In the genomic region with DNA sequence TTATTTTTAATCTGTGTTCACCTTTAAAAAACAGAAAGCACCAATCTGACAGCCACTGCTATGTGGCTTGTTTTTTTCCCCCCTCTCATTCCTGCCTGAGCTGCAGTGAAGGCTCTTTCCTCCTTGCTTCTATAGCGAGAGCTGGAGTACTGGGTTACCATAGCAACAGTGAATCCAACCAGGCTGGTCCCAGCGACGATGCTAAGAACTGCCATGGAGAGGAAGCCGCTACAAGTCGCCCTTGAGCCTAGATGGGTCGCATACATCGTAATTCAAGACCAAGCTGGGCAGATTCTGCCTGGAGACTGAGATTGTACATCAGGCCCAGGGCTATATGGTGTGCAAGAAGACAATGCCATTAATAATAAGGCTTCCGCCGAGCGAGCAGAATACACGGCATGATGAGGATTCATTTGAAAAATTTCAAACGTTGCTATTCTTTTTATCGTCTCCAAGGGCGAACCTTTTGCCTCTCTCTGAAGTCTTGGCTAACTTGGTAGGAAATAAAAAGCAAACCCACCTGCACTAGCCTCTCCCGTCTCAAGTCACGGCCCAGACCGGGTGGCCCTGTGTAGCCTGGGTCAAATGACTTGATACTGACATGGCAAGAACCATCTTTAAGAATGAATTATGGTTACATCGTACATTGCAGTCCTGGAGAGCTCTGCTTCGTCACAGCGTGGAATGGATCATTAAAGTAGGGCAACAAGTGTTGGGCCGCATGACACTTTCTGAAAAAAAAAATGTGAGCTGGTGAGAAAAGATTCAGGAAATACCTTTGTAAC, we compare ENCODE assay signal across 9 mouse cellular contexts. TPM values are rescaled to one million over a fixed set of nuclear protein-coding genes. Genes with fewer than 3 reads are reported as not detected.
DNase-seq lines count a peak whose midpoint lies in the region; TF ChIP-seq lines count a peak whose summit lies in the region.
"Had no signal": no experiment of that assay in that cellular context is flagged by ENCODE, and none has a peak within 500 bp of the region (broad histone marks: within the 10 kb centered on the region; RNA-seq: fewer than 3 reads in every experiment).

No protein-coding gene starts in this region.

- TF ChIP-seq POLR2A in kidney, adult 2 months (IDR thresholded peaks at IDR 0.05; ENCODE audit: low read depth, low read length), result no peak

- H3K4me1 ChIP-seq in kidney, adult 2 months (ENCODE audit: control insufficient read depth, insufficient read depth, low read length), result no peaks in the 10 kb centered on the region
- peaks cover 21% of the 10 kb centered on the region for H3K4me1 ChIP-seq in hindbrain, embryonic 10.5 days (replicated peaks)
- H3K4me1 ChIP-seq: stomach, embryonic 15.5 days had no signal

- no peaks in the 10 kb centered on the region for H3K27me3 ChIP-seq in kidney, adult 2 months (replicated peaks; ENCODE audit: control insufficient read depth, insufficient read depth, low read length)
- no peaks in the 10 kb centered on the region for H3K27me3 ChIP-seq in hindbrain, embryonic 10.5 days (ENCODE audit: insufficient read depth, poor library complexity, severe bottlenecking)
- H3K27me3 ChIP-seq: stomach, embryonic 15.5 days had no signal

- no peak overlapping the region for H3K4me3 ChIP-seq in kidney, adult 2 months (ENCODE audit: insufficient read depth, low read depth, low read length)
- peak overlapping the region; percentile 26 for H3K4me3 ChIP-seq in hindbrain, embryonic 10.5 days
- H3K4me3 ChIP-seq: stomach, embryonic 15.5 days had no signal

- H3K36me3 ChIP-seq in kidney, adult 2 months (ENCODE audit: control insufficient read depth, insufficient read depth, low read length), result no peaks in the 10 kb centered on the region
- H3K36me3 ChIP-seq in hindbrain, embryonic 10.5 days, result 0 out of 2 replicates have a peak, but pooled peaks cover 6% of the 10 kb centered on the region
- H3K36me3 ChIP-seq: stomach, embryonic 15.5 days had no signal

- intact Hi-C loops in left cerebral cortex, postnatal 10 days (cut with DNase I), result loop anchor here (5.0 kb wide), 1 partner anchor 36 kb away; a partner anchor contains a TSS

- no peaks in the 10 kb centered on the region for H3K9me3 ChIP-seq in hindbrain, embryonic 10.5 days
- H3K9me3 ChIP-seq: stomach, embryonic 15.5 days had no signal

- DNase-seq in kidney, adult 2 months, result peak; percentile 10
- no peak for DNase-seq in kidney, adult 18-20 months
- DNase-seq in cerebellum, postnatal 36 days, result peak; percentile 56 to 60
- DNase-seq in hindbrain, embryonic 10.5 days (ENCODE audit: low spot score), result peak; percentile 68
- peak; percentile 68 to 87 for DNase-seq in left cerebral cortex, postnatal 10 days (ENCODE audit: extremely low spot score in 1 of 2, low spot score in 2 of 2)
- DNase-seq in retina, postnatal 7 days (ENCODE audit: low read depth, low spot score), result peak; percentile 24
- DNase-seq in spleen, adult 18-20 months, result no peak
- no peak for DNase-seq in thymus, postnatal 36 days

- 24% methylated on average over 21 of the region's 21 CpGs for WGBS in kidney, adult 2 months
- WGBS in hindbrain, embryonic 10.5 days, result 37% methylated on average over 21 of the region's 21 CpGs

- H3K27ac ChIP-seq in kidney, adult 2 months (ENCODE audit: insufficient read depth, low read depth, low read length), result no peak overlapping the region
- peak overlapping the region; percentile 23; the same call in 1 of the 2 replicates for H3K27ac ChIP-seq in hindbrain, embryonic 10.5 days
- H3K27ac ChIP-seq: stomach, embryonic 15.5 days had no signal

- no peak for TF ChIP-seq CTCF in kidney, adult 2 months (conservative IDR thresholded peaks at IDR 0.05; ENCODE audit: insufficient read depth, insufficient read length, low read depth, low read length)

RNA-seq across cellular contexts. Expression of a gene that starts 38.8 kb away (rescaled TPM):
- polyA plus RNA-seq in kidney, adult 2 months (2012; rRNA removed), result 0.42 and 1.5 TPM in 2 replicates
- 1.5 TPM in 2 replicates for polyA plus RNA-seq in hindbrain, embryonic 10.5 days (2016; fragmentation: Nextera tagmentation; extraction: Ambion mirVana)
- 10 to 100 TPM; 45.4 to 46.8 TPM for total RNA-seq in left cerebral cortex, postnatal 10 days (2021)

Comparison
In these comparisons a context has a peak if more than half of its experiments do, and no peak if none do; other contexts are left out.
1. DNase-seq: peak in kidney, adult 2 months (single experiment), cerebellum, postnatal 36 days (2 of 2), hindbrain, embryonic 10.5 days (single experiment), left cerebral cortex, postnatal 10 days (2 of 2) and retina, postnatal 7 days (single experiment); none in kidney, adult 18-20 months (single experiment), spleen, adult 18-20 months (0 of 2) and thymus, postnatal 36 days (0 of 2).